12 mouse cellular contexts compared by ENCODE assay signal in the genomic region with DNA sequence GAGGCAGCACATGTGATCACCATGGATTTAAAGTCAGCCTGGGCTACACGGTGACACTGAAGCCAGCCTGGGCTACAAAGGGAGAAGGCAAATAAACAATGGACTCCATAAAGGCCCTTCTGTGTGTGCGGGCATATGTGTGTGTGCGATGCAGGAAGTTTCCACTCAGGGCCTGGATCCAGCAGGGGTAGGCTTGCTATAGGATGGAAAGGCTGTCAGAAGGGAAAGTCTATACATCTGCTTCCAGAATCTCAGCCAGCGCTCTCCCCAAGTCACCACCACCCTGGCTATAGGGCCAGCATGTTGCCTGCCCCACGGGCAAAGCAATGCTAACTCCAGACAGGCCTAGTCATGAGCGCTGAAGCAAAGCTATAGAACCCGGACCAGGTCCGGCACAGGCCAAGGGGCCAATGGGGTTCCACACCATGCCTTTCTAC. TPM values are rescaled to one million over a fixed set of nuclear protein-coding genes. Genes with fewer than 3 reads are reported as not detected.
DNase-seq lines count a peak whose midpoint lies in the region; ATAC-seq and TF ChIP-seq lines count a peak whose summit lies in the region.
"Had no signal": no experiment of that assay in that cellular context is flagged by ENCODE, and none has a peak within 500 bp of the region (broad histone marks: within the 10 kb centered on the region; RNA-seq: fewer than 3 reads in every experiment).

No protein-coding gene starts in this region.

- ATAC-seq in heart, embryonic 13.5 days (ENCODE audit: extremely low read depth, insufficient number of reproducible peaks, low FRiP score, low TSS enrichment): no peak
- no peak for ATAC-seq in lung, embryonic 15.5 days (ENCODE audit: borderline replicate concordance, extremely low read depth, low FRiP score, low TSS enrichment)
- ATAC-seq in megakaryocyte, adult 5-6 weeks (ENCODE audit: poor library complexity, severe bottlenecking): 0 out of 2 replicates have a peak, but pooled peaks have one; percentile 3
- ATAC-seq: forebrain, postnatal 0 days; inflammation-experienced regulatory T-cells, adult 6 months had no signal

- H3K9me3 ChIP-seq in heart, embryonic 13.5 days: no peaks in the 10 kb centered on the region
- H3K9me3 ChIP-seq in lung, embryonic 15.5 days: no peaks in the 10 kb centered on the region

- no peak for TF ChIP-seq CTCF in cortical plate, adult 2 months (IDR thresholded peaks at IDR 0.05; ENCODE audit: extremely low read depth, insufficient read depth, low read length)
- TF ChIP-seq CTCF in cerebellum, adult 2 months (IDR thresholded peaks at IDR 0.05; ENCODE audit: borderline replicate concordance, insufficient read depth, low read depth, low read length): no peak

- H3K4me2 ChIP-seq in heart, embryonic 13.5 days: no peak overlapping the region
- no peak overlapping the region for H3K4me2 ChIP-seq in lung, embryonic 15.5 days

- H3K27me3 ChIP-seq in heart, embryonic 13.5 days (replicated peaks): peaks cover 12% of the 10 kb centered on the region
- no peaks in the 10 kb centered on the region; the same call in 1 of the 2 replicates for H3K27me3 ChIP-seq in lung, embryonic 15.5 days
- H3K27me3 ChIP-seq in cerebellum, adult 2 months (ENCODE audit: control insufficient read depth, insufficient read depth, low read length): no peaks in the 10 kb centered on the region

- no peaks in the 10 kb centered on the region for H3K36me3 ChIP-seq in heart, embryonic 13.5 days
- H3K36me3 ChIP-seq in lung, embryonic 15.5 days: no peaks in the 10 kb centered on the region

- 73% methylated on average over 8 of the region's 8 CpGs for WGBS in heart, embryonic 13.5 days
- WGBS in lung, embryonic 15.5 days: 79% methylated on average over 8 of the region's 8 CpGs
- WGBS in cerebellum, adult 2 months: 92% methylated on average over 8 of the region's 8 CpGs

- TF ChIP-seq POLR2A in cortical plate, adult 2 months (IDR thresholded peaks at IDR 0.05; ENCODE audit: extremely low read depth, insufficient read depth, low read length): no peak
- no peak for TF ChIP-seq POLR2A in cerebellum, adult 2 months (IDR thresholded peaks at IDR 0.05; ENCODE audit: borderline replicate concordance, insufficient read depth, low read length)

- no peak overlapping the region for H3K4me3 ChIP-seq in heart, embryonic 13.5 days
- no peak overlapping the region for H3K4me3 ChIP-seq in lung, embryonic 15.5 days
- no peak overlapping the region for H3K4me3 ChIP-seq in cortical plate, adult 2 months (ENCODE audit: insufficient read depth, low read length)
- H3K4me3 ChIP-seq in cerebellum, adult 2 months (replicated peaks; ENCODE audit: insufficient read depth, low read depth, low read length): no peak overlapping the region

- DNase-seq in heart, adult 8-10 months (ENCODE audit: low spot score): no peak
- DNase-seq in lung, postnatal 4 days: no peak
- DNase-seq in cerebellum, postnatal 4 days (ENCODE audit: low spot score in 2 of 2): no peak
- DNase-seq in cerebellum, adult 2 months: no peak
- DNase-seq: cerebellum, postnatal 36 days; forebrain, postnatal 0 days; layer of hippocampus, postnatal 36 days had no signal

- H3K4me1 ChIP-seq in heart, embryonic 13.5 days: peaks cover 12% of the 10 kb centered on the region; the same call in 1 of the 2 replicates
- peaks cover 7% of the 10 kb centered on the region; the same call in 1 of the 2 replicates for H3K4me1 ChIP-seq in lung, embryonic 15.5 days
- H3K4me1 ChIP-seq in cortical plate, adult 2 months (ENCODE audit: control insufficient read depth, insufficient read depth, low read length): no peaks in the 10 kb centered on the region
- no peaks in the 10 kb centered on the region for H3K4me1 ChIP-seq in cerebellum, adult 2 months (ENCODE audit: control insufficient read depth, insufficient read depth, low read length)

- peak overlapping the region; percentile 54 for H3K27ac ChIP-seq in heart, embryonic 13.5 days (replicated peaks)
- H3K27ac ChIP-seq in lung, embryonic 15.5 days: peak overlapping the region; percentile 83
- peak overlapping the region; percentile 44; the same call in 1 of the 2 replicates for H3K27ac ChIP-seq in cortical plate, adult 2 months (ENCODE audit: insufficient read depth, low read length)
- no peak overlapping the region for H3K27ac ChIP-seq in cerebellum, adult 2 months (ENCODE audit: insufficient read depth, low read length)

- H3K9ac ChIP-seq in heart, embryonic 13.5 days: no peak overlapping the region
- no peak overlapping the region for H3K9ac ChIP-seq in lung, embryonic 15.5 days
- H3K9ac ChIP-seq: forebrain, postnatal 0 days had no signal

RNA-seq across cellular contexts. Expression of a gene that starts 6.3 kb away (rescaled TPM):
- 0.55 and 0.63 TPM in 2 replicates for polyA plus RNA-seq in heart, embryonic 13.5 days (2015; fragmentation: Nextera tagmentation; extraction: Ambion mirVana)
- total RNA-seq in heart, adult 8-10 months (2022): 1 to 10 TPM in 3 of 4 experiments, under 1 TPM in 1; 0.92 to 1.8 (median 1.3) TPM
- 3.6 and 3.9 TPM in 2 replicates for polyA plus RNA-seq in lung, embryonic 15.5 days (2015; fragmentation: Nextera tagmentation; extraction: Ambion mirVana)
- polyA plus RNA-seq in cortical plate, adult 2 months (2012; rRNA removed): 5.6 and 6.4 TPM in 2 replicates
- 8.9 and 10.4 TPM in 2 replicates for total RNA-seq in megakaryocyte, adult 5-6 weeks (2015)
- 8.5 and 11.6 TPM in 2 replicates for total RNA-seq in megakaryocyte, adult 5-6 weeks (2017)
- polyA plus RNA-seq in cerebellum, adult 2 months (2012; rRNA removed): 3.0 and 3.2 TPM in 2 replicates

RNA-seq across cellular contexts. Expression of a gene that starts 41.7 kb away (rescaled TPM):
- polyA plus RNA-seq in heart, embryonic 13.5 days (2015; fragmentation: Nextera tagmentation; extraction: Ambion mirVana): 0.55 and 0.76 TPM in 2 replicates
- under 1 TPM; 0.22 to 0.63 (median 0.46) TPM for total RNA-seq in heart, adult 8-10 months (2022)
- polyA plus RNA-seq in lung, embryonic 15.5 days (2015; fragmentation: Nextera tagmentation; extraction: Ambion mirVana): 3.4 and 5.3 TPM in 2 replicates
- polyA plus RNA-seq in cortical plate, adult 2 months (2012; rRNA removed): 23.2 and 24.4 TPM in 2 replicates
- total RNA-seq in megakaryocyte, adult 5-6 weeks (2015): 54.8 and 55.6 TPM in 2 replicates
- 31.4 and 31.9 TPM in 2 replicates for total RNA-seq in megakaryocyte, adult 5-6 weeks (2017)
- polyA plus RNA-seq in cerebellum, adult 2 months (2012; rRNA removed): 26.6 and 28.8 TPM in 2 replicates
